Mouse (Mus musculus) brown adipose tissue, adult 24 weeks (tissue): ENCODE measurements around the gene Gm10803. TPM values are rescaled to one million over a fixed set of nuclear protein-coding genes. Genes with fewer than 3 reads are reported as not detected.

Source experiments
- polyA plus RNA-seq: library from polyadenylated mRNA; stranded (reverse); fragments of >200 nt; gene quantifications from 2 replicates; pipeline ENCODE4 v1.2.4, GENCODE M21; 2012; ENCODE audit not compliant: missing spikeins, insufficient read depth, insufficient read length

Gm10803 gene
- polyA plus RNA-seq, 1 experiment, result not detected

Other genes with a start within 250 kb of the Gm10803 start
- 136 and 163 TPM in 2 replicates for gene Tspan18, start 226.1 kb upstream of the Gm10803 start, polyA plus RNA-seq
- gene Cd82, start 97.4 kb upstream of the Gm10803 start, polyA plus RNA-seq, result 13.8 and 22.5 TPM in 2 replicates
- not detected in 2 replicates for gene Alx4, start 81.8 kb downstream of the Gm10803 start, polyA plus RNA-seq